Mouse (Mus musculus): Measurements from ENCODE around the gene Gm3435.
"Not testable (repeated sequence)": the region's sequence is repeated elsewhere in the genome, so short reads cannot be mapped to it uniquely, and the experiment has no call there.

Gene Gm3435

DNA sequence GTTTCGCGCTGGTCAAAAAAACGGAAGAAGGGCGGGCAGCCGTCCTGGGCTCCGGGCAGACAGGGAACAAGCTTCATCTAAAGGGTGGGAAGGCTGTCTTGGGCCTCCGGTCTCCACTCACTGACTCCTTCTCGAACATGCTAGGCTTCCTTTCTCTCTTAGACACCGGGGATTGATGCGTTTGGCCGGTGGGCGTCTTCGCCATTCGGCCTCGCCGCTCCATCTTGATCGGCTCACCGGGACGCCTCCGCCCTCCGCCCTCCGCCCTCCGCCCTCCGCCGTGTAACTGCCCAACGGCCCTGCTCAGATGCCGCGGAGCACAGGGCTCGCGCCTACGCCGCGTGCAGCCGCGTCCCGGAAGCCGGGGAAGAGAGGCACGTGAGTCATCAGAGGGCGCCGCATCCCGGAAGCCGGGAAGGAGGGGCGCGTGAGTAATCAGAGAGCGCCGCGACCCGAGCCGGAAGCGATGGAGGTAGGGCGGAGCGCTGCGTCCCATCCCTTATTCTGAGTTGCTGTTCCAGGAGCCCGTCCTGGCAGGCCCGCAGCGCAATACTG lies 31.3 kb downstream of the Gm3435 start, which contains the start of the genes Ermard, Tcte3 and Gm3448:
Ermard (plus strand) TSS at position 34 of the 555 bp plus-strand sequence.
Tcte3 (minus strand) TSS at position 314 of the 555 bp plus-strand sequence.
Gm3448 (minus strand) TSS at position 363 of the 555 bp plus-strand sequence.
- peak; percentile 24 for DNase-seq

DNA sequence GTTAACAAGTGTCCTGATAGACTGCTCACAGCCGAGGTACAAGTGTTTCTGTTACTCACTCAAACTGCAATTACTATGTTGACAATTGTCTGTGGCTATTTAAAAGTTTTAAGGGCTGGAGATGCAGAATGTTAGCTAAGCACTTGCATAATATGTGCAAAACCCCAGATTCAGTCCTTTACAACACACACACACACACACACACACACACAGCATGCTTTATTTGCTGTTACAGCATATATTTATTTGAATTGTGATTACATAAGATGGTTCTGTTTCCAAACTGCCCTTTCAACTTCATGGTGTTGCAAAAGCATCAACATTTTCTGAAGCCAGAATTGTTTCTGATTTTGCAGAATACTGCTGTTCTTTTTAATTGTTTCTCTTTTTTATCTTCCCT lies 40.4 kb downstream of the Gm3435 start:
- DNase-seq = not testable (repeated sequence)

DNA sequence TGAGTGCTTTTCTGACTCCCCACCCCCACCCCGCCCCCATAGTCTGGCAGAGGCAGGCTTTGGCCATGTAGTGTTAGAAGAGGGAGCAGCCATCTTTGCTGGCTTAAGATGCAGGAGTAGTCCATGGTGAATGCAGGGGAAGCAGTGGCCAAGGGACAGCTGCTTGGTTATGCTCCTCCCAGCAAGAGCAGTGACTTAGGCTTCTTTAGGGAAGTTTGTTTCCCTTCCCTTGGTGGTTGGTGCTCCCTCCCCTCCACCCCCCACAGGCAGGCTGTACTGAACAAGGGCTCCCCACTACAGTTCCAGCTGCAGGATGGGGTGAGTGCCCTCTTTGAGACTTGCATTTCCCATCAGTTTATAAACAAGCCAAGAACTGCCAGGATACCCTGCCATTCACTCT lies 42.8 kb downstream of the Gm3435 start:
- not testable (repeated sequence) for DNase-seq

DNA sequence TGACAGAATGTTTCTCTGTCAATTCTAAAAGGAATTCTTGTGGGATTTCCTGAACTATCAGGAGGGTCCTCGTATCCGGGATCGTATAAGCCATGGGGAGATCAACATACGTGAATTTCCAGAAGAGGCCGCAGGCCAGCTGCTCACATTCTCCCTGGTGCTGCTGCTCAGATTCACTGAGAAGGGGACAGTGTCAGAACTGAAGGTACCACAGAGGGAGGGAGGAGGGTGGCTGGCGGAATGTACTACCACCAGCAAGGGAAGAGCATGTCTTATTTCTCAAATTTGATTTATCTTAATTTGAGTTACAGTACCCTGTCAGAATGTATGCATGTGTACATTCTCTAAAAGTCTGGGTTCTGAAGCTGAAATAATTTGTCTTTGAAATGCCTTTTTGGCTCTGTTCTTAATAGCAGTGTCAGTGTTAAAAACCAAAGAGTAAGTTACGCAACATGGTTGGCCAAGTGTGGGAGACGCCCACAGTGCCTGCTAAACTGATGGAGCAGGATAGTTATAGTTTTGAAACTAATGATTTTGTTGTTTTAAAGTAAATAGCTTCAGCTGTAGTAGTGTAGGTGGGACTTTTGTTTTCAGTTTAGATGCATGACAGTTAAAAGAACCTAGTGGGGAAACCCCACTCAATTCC lies 43.3 kb downstream of the Gm3435 start:
- DNase-seq = not testable (repeated sequence)

DNA sequence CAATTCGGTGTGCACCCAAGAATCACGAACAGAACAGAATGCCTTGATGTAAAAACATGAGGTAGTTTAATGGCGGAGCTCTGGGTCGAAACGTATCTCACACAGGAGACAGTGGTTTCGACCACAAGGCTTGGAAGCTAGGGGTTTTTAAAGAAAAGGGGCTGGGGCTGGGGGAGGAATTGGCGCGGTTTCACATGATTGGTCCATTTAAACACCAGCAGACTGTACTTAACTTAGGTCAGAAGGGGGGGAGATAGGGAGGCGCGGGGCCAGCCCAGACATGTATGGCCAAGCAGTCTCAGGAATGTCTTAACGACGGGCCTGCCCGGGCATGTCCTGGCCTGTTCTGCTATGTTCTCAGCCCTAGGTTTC lies 43.8 kb downstream of the Gm3435 start:
- not testable (repeated sequence) for DNase-seq

DNA sequence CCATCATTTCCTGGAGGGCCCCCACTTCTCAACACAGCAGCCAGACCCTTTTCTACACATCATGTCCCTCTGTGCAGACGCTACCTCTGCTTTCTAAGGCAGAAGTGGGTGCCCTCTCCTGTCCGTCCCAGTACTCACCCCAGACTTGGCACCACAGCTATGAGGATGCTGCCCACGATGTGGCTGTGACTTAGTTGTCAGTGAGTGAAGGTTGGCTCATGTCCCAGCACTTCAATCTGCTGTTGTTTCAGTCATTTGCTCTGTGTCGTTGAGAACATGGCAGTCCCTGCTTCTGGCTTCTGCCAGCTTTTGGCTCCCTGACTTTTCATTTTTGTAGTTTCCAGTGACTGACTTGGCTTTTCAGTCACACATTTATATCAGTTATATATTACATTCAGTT lies 45.9 kb downstream of the Gm3435 start:
- DNase-seq = no peak

DNA sequence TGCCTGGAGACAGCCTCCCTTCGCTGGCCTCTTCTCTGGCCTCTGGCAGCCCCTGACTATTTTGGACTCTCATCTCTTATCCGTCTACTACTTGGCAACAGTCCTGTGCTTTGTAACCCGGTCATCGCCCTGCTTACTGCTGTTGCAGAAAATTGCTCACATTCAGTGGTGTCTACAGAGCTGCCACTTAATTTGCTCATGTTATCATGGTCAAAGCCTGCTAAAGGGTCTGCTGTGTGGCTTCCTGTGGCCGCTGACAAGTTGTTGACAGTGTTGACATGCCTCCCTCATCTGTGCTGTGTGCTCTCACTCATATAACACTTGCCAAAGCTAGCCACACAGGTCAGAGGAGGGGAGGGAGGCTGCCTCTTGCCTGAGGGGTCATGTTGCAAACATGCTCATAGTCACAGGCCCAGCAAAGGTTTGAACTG lies 48.2 kb downstream of the Gm3435 start:
- no peak for DNase-seq

DNA sequence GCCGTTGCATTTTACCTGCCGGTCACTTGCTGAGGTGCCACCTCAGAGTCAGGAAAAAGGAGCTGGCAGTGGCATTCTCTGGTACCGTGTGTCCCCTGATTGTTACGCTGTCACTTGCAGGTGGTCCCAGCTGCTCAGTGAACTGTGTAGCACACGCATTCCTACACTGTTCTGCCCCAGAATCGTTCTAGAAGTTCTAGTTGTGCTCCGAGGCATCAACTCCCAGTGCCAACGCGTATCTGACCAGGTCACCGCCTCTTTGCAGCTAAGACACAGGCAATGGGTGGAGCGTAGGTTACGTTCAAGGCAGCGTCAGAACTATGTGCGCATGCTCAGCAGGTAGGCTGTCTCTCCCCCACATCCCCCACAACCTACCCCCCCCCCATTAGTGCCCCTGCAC lies 49.7 kb downstream of the Gm3435 start:
- no peak for DNase-seq

DNA sequence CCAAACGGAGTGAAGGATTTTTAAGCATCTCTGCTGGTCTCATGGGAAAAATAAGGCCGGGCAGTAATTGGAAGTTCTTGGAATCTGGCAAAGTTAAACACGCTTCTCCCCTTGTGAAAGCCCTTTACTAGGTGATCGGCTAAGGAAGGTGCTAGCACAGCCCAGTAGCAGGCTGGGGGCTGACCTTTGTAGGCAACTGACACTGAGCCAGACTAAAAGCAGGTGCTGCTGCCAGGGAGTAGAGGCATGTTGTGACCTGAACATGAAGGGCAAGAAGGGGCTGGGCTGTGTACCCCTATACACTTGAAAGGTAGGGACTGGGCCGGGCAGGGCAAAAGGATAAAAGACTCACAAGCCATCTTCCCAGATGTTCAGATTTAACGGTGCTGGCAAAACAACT lies 50.4 kb downstream of the Gm3435 start:
- no peak for DNase-seq

DNA sequence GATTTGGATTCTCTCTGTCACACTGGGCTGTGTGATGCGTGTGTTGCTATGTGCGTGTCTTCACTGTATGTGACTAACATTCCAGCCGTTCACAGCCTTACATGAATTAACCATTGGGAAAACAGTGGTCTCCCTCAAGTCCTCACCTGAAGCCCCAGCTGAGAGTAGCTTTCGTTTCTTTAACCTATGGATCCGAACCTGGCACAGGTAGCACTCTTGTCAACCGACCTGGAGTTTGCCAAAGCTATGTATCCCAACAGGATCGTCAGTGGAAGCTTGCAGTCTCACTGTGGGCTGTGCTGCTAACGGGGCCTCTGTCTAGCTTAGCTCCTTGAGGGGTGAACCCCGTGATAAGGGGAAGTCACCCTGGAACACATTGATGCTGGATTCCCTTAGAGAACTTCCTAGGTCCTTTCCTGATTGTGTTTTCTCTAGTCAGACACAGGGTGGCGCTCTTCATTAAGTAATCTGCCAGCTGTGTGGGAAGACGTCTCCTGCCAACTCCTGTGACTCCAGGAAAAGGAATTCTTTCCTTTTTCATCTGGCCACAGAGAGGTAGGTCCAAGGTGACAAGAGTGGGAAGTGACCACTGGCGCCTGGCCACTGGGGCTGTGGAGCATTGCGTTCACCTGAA lies 55.5 kb downstream of the Gm3435 start:
- peak; percentile 39 for DNase-seq

DNA sequence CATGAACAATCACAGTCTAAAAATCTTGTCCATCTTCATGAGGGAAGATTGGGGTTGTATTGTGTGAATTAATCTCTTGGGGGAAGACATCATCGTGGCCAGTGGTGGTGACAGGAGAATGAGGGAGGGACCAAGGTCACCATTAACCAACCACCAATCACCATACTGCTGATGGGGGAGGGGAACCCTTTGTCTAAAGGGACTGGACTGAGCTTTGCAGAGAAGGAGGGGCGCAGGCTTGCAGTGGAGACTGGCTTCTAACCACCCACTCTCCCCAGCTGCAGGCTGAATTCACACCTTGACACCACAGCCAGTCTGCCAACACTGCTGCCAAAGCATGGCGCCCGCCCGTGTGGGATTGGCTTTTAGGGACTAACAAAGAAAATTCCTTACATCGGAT lies 56.1 kb downstream of the Gm3435 start:
- DNase-seq = no peak

DNA sequence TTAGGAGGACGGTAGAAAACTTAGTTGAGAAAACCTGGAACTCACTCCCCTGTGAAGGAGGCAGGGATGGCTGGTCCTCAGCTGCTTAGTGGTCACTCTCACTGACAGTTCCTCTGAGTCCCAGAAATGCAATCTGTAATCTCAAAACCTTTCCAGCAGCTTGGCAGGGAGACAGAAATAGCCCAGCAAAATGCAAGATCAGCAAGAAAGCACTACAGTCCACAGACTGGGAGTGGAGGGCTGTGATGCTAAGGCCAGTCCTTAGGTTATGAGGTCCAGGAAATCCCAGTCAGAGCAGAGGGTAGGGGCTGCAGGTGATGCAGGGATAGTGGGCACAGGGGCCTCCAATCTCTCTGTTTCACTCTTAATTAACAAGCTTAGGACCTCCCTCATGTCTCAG lies 56.9 kb downstream of the Gm3435 start:
- no peak for DNase-seq

DNA sequence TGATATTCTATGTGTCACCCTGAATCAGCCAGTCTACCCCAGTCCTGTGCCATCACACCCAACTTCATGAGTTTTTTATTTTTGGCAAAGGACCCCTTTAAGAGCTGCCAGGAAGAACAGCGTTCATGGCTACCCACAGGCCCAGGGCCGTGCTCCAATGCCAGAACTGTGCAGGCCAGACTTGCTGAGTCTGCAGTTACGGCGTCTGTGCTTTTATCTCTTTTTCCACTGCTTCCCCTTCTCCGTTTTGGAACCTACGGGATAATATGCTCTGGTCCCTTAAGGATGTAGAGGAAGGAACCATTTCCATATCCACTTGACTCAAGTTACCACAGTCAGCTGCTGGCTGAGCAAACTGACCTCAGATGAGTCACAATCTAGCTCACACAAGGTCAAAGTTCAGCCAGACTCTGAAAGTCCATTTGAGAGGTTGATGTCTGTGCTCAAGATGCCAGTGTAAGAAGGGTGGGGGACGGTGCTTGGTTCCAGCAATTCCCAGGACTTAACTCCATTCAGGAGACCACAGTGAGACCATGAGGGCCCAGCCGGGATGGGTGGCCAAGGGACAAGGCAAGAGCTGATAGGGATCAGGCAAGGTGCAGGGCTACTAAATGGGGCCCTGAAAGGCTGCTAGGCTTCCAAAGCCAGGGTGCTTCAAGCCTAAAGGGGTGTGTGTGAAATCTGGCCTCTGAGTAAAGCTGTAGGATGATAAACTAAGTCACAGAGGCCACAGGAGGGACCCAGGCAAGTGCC lies 58.2 kb downstream of the Gm3435 start:
- no peak for DNase-seq

DNA sequence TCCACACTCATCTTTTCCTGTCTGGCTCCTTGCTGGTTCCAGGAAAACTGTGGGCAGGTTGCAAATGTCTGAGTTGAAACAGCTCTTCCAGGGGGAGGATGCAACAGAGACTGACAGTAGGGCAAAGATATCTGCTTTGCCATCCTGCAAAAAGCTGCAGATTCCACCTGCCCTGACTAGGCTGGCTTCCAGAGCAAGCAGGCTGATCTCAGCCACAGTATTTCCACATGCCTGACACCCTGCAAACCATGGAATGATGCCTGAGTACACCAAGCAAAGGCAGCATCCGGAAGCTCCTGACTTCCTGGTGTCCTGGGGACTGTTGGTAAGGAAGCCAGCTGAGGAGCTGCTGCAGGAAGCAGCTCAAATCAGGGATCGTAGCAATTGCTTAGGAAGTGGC lies 59.1 kb downstream of the Gm3435 start:
- DNase-seq = no peak
